Comparison of ENCODE assay signal across 21 mouse cellular contexts in the genomic region with DNA sequence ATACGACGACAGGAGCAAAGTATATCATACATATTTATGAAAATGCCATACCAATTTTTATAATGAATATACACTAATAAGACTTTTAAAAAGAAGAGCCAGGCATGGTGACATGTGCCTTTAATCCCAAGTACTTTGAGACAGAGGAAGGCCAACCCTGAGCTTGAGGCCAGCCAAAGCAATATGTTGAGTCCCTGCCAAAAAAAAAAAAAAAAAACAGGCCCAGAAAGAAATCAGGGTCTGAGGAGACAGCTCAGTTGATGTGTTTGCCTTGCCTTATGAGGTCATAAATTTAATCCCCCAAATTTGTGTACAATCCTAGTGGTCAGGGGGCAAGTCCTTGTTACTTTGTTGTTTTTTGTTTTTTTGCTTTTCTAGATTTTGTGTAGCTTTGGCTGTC. TPM values are rescaled to one million over a fixed set of nuclear protein-coding genes. Genes with fewer than 3 reads are reported as not detected.
DNase-seq lines count a peak whose midpoint lies in the region; ATAC-seq and TF ChIP-seq lines count a peak whose summit lies in the region.
"Had no signal": no experiment of that assay in that cellular context is flagged by ENCODE, and none has a peak within 500 bp of the region (broad histone marks: within the 10 kb centered on the region; RNA-seq: fewer than 3 reads in every experiment).

No protein-coding gene starts in this region.

- H3K4me2 ChIP-seq in lung, embryonic 14.5 days, result no peak overlapping the region

- no peaks in the 10 kb centered on the region for H3K9me3 ChIP-seq in lung, embryonic 14.5 days (ENCODE audit: low read depth, low read length)
- H3K9me3 ChIP-seq in ES-E14 (ENCODE audit: control insufficient read depth, insufficient read depth, low read depth, low read length), result no peaks in the 10 kb centered on the region
- H3K9me3 ChIP-seq in MEL (replicated peaks; ENCODE audit: insufficient read depth, low read length), result no peaks in the 10 kb centered on the region
- H3K9me3 ChIP-seq: embryonic facial prominence, embryonic 13.5 days; embryonic facial prominence, embryonic 15.5 days; forebrain, embryonic 12.5 days; G1E had no signal

- in situ Hi-C loops in ES-E14 (cut with MboI; ENCODE audit: low sequenced_read_pairs in 2 of 2, unreplicated experiment in 2 of 2), result no loop called here

- no peak overlapping the region for H3K4me3 ChIP-seq in lung, embryonic 14.5 days (ENCODE audit: low read depth, low read length)
- H3K4me3 ChIP-seq in ES-E14 (ENCODE audit: insufficient read depth in 1 of 2, low read depth in 1 of 2, low read length in 2 of 2, poor library complexity in 1 of 2, severe bottlenecking in 1 of 2), result no peak overlapping the region
- H3K4me3 ChIP-seq in MEL (ENCODE audit: control insufficient read depth in 1 of 2, insufficient read depth in 1 of 2, low read depth in 2 of 2, low read length in 2 of 2), result no peak overlapping the region
- H3K4me3 ChIP-seq: erythroblast, embryonic 14.5 days; forebrain, embryonic 12.5 days had no signal

- no peak overlapping the region for H3K27ac ChIP-seq in lung, embryonic 14.5 days (ENCODE audit: low read depth)
- no peak overlapping the region for H3K27ac ChIP-seq in ES-E14 (ENCODE audit: insufficient read depth, low read depth, low read length, poor library complexity, severe bottlenecking)
- H3K27ac ChIP-seq in MEL (ENCODE audit: control insufficient read depth, low read depth, low read length), result no peak overlapping the region
- H3K27ac ChIP-seq: embryonic facial prominence, embryonic 13.5 days had no signal

- TF ChIP-seq RAD21 in MEL (IDR thresholded peaks at IDR 0.05; ENCODE audit: low read depth, low read length), result no peak

- no peak for TF ChIP-seq EP300 in MEL (IDR thresholded peaks at IDR 0.05; ENCODE audit: low read depth in 1 of 2, low read length in 2 of 2)

- H3K9ac ChIP-seq in lung, embryonic 14.5 days, result no peak overlapping the region
- H3K9ac ChIP-seq in ES-E14 (ENCODE audit: insufficient read depth, low read depth, low read length, poor library complexity, severe bottlenecking) (no peak overlapping the region), MEL (ENCODE audit: control insufficient read depth, low read depth, low read length, poor library complexity, severe bottlenecking) (no peak overlapping the region)
- H3K9ac ChIP-seq: embryonic facial prominence, embryonic 15.5 days; forebrain, embryonic 12.5 days had no signal

- H3K36me3 ChIP-seq in lung, embryonic 14.5 days (ENCODE audit: insufficient read depth), result no peaks in the 10 kb centered on the region
- H3K36me3 ChIP-seq in ES-E14 (ENCODE audit: control insufficient read depth, insufficient read depth, low read length, poor library complexity, severe bottlenecking) (no peaks in the 10 kb centered on the region), MEL (ENCODE audit: control insufficient read depth in 1 of 2, insufficient read depth in 2 of 2, low read length in 2 of 2) (peaks cover 0 to 10% of the 10 kb centered on the region in 2 experiments; a peak in 2 of 4 replicates)

- 56% methylated on average over 2 of the region's 2 CpGs for WGBS in lung, embryonic 14.5 days

- peaks cover 28% of the 10 kb centered on the region for H3K79me2 ChIP-seq in MEL (ENCODE audit: control insufficient read depth, insufficient read depth, low read length, poor library complexity)

- no peak for ATAC-seq in lung, embryonic 14.5 days (ENCODE audit: insufficient read depth)
- no peak for ATAC-seq in inflammation-experienced regulatory T-cells, adult 6 months
- ATAC-seq: forebrain, embryonic 14.5 days; forebrain, embryonic 16.5 days had no signal

- no peaks in the 10 kb centered on the region for H3K27me3 ChIP-seq in lung, embryonic 14.5 days (ENCODE audit: insufficient read depth, low read length)
- no peaks in the 10 kb centered on the region for H3K27me3 ChIP-seq in MEL (ENCODE audit: control insufficient read depth in 1 of 2, insufficient read depth in 2 of 2, low read length in 2 of 2)
- H3K27me3 ChIP-seq: embryonic facial prominence, embryonic 13.5 days; embryonic facial prominence, embryonic 15.5 days; forebrain, embryonic 12.5 days had no signal

- TF ChIP-seq CTCF in lung, embryonic 14.5 days (IDR thresholded peaks at IDR 0.05; ENCODE audit: low read depth), result no peak
- TF ChIP-seq CTCF in MEL (IDR thresholded peaks at IDR 0.05 in 2 of 3, conservative IDR thresholded peaks at IDR 0.05 in 1 of 3; ENCODE audit: control insufficient read depth in 1 of 3, insufficient read depth in 1 of 3, low read depth in 2 of 3, low read length in 3 of 3, poor library complexity in 1 of 3, severe bottlenecking in 1 of 3), result no peak

- H3K4me1 ChIP-seq in lung, embryonic 14.5 days (ENCODE audit: insufficient read depth), result peaks cover 8% of the 10 kb centered on the region; the same call in 1 of the 2 replicates
- H3K4me1 ChIP-seq in ES-E14 (ENCODE audit: control insufficient read depth in 2 of 2, insufficient read depth in 2 of 2, low read length in 2 of 2, poor library complexity in 1 of 2) (peaks cover 9 to 10% of the 10 kb centered on the region in 2 experiments), MEL (ENCODE audit: control insufficient read depth in 1 of 2, insufficient read depth in 2 of 2, low read length in 2 of 2) (peaks cover 4 to 9% of the 10 kb centered on the region in 2 experiments; a peak in 3 of 4 replicates)

- DNase-seq in lung, embryonic 14.5 days, result peak; percentile 67
- no peak for DNase-seq in lung, postnatal 4 days
- DNase-seq in ES-E14 (ENCODE audit: low read depth, low spot score) (no peak), MEL (ENCODE audit: low read depth, low spot score) (no peak)
- no peak for DNase-seq in right cerebral cortex, adult 2 months (ENCODE audit: low spot score in 2 of 2)
- DNase-seq: adrenal gland, adult 8-10 months; adrenal gland, postnatal 14 days; adrenal gland, postnatal 36 days; cerebellum, adult 11-12 months; cerebellum, adult 2 months; cerebellum, postnatal 14 days; cerebellum, postnatal 36 days; embryo, embryonic 11 days had no signal

- TF ChIP-seq POLR2A in MEL (IDR thresholded peaks at IDR 0.05; ENCODE audit: control insufficient read depth in 1 of 2, insufficient read depth in 1 of 2, low read depth in 1 of 2, low read length in 2 of 2, poor library complexity in 1 of 2), result no peak

TF ChIP-seq in ES-E14, 5 proteins besides CTCF, POLR2A, EP300 and RAD21:
- TF ChIP-seq ZNF384 (IDR thresholded peaks at IDR 0.05; ENCODE audit: low read depth, low read length) (peak; percentile 24; the same call in 1 of the 2 replicates), CHD2 (IDR thresholded peaks at IDR 0.05; ENCODE audit: low read depth, low read length) (no peak), HCFC1 (IDR thresholded peaks at IDR 0.05; ENCODE audit: borderline replicate concordance, insufficient read depth, low read length) (no peak)

TF ChIP-seq in MEL, 35 proteins besides CTCF, POLR2A, EP300 and RAD21:
- TF ChIP-seq POLR2AphosphoS2 (IDR thresholded peaks at IDR 0.05; ENCODE audit: low read length) (no peak), MEF2A (IDR thresholded peaks at IDR 0.05; ENCODE audit: extremely low read depth, insufficient replicate concordance, low read depth, low read length, poor library complexity, severe bottlenecking) (no peak), ZNF384 (IDR thresholded peaks at IDR 0.05; ENCODE audit: low read depth, low read length) (peak; percentile 58), USF1 (IDR thresholded peaks at IDR 0.05; ENCODE audit: low read depth, low read length) (no peak), JUND (IDR thresholded peaks at IDR 0.05; ENCODE audit: low read depth, low read length) (no peak), CHD1 (IDR thresholded peaks at IDR 0.05; ENCODE audit: low read depth, low read length) (no peak)
TF ChIP-seq in MEL: peak in this region for 1.

RNA-seq across cellular contexts. Expression of a gene that starts 1.4 kb away (rescaled TPM):
- polyA plus RNA-seq in lung, embryonic 14.5 days (2014; fragmentation: Nextera tagmentation; extraction: Ambion mirVana), result 50.6 and 51.5 TPM in 2 replicates
- 40.3 and 48.9 TPM in 2 replicates for total RNA-seq in ES-E14 (2012; rRNA removed)
- 21.8 and 27.4 TPM in 2 replicates for total RNA-seq in MEL (2012; rRNA removed)
- polyA plus RNA-seq in MEL (2012; ENCODE audit: insufficient read depth in 1 of 2, insufficient read length in 2 of 2, low read depth in 1 of 2, low replicate concordance in 2 of 2, missing spikeins in 1 of 2), result 100 to 1,000 TPM in 1 of 2 experiments, 10 to 100 TPM in 1; 34.3 to 313 TPM
- 10 to 100 TPM; 17.2 to 32.9 (median 20.8) TPM for polyA plus RNA-seq in inflammation-experienced regulatory T-cells, adult 6 months (2017; shearing (Covaris generic))

RNA-seq across cellular contexts. Expression of a gene that starts 8.4 kb away (rescaled TPM):
- 46.7 and 49.4 TPM in 2 replicates for polyA plus RNA-seq in lung, embryonic 14.5 days (2014; fragmentation: Nextera tagmentation; extraction: Ambion mirVana)
- total RNA-seq in ES-E14 (2012; rRNA removed) (16.4 and 22.8 TPM in 2 replicates), MEL (2012; rRNA removed) (17.9 and 25.7 TPM in 2 replicates)
- polyA plus RNA-seq in MEL (2012; ENCODE audit: insufficient read depth in 1 of 2, insufficient read length in 2 of 2, low read depth in 1 of 2, low replicate concordance in 2 of 2, missing spikeins in 1 of 2), result 10 to 100 TPM in 1 of 2 experiments, not detected in 1; 23.6 TPM
- polyA plus RNA-seq in inflammation-experienced regulatory T-cells, adult 6 months (2017; shearing (Covaris generic)), result 1 to 10 TPM; 1.7 to 2.8 (median 2.6) TPM
- polyA plus RNA-seq: erythroblast, embryonic 14.5 days had no signal

Comparison
In these comparisons a context has a peak if more than half of its experiments do, and no peak if none do; other contexts are left out.
1. RNA of a gene that starts 8.4 kb away (polyA plus RNA-seq): 46.7 to 49.4 TPM in lung, embryonic 14.5 days and 23.6 TPM in MEL; 1.7 to 2.8 TPM in inflammation-experienced regulatory T-cells, adult 6 months; every median in the first group is over 4 times any median in the second.